Mouse (Mus musculus) erythroblast, embryonic 14.5 days (primary cell): ENCODE measurements around the gene 2210408I21Rik. TPM values are rescaled to one million over a fixed set of nuclear protein-coding genes. Genes with fewer than 3 reads are reported as not detected.

Source experiments
- H3K27me3 ChIP-seq: 2 replicates; pipeline ENCODE4 v1.6.1; 2012; ENCODE audit warnings: inconsistent platforms; ENCODE audit not compliant: control insufficient read depth
- H3K36me3 ChIP-seq: 2 replicates; pipeline ENCODE4 v1.6.1; 2012; ENCODE audit warnings: mild to moderate bottlenecking, inconsistent platforms; ENCODE audit not compliant: control insufficient read depth
- H3K4me1 ChIP-seq: 2 replicates; pipeline ENCODE4 v1.6.1; 2012; ENCODE audit warnings: inconsistent platforms; ENCODE audit not compliant: control insufficient read depth
- H3K4me3 ChIP-seq: replicated peaks from 2 replicates; pipeline ENCODE3; 2012; ENCODE audit warnings: moderate library complexity, mild to moderate bottlenecking, inconsistent platforms
- H3K9me3 ChIP-seq: 2 replicates; pipeline ENCODE4 v1.6.1; 2012; ENCODE audit warnings: low read length, inconsistent platforms, mixed read lengths; ENCODE audit not compliant: control insufficient read depth
- GATA1 ChIP-seq: IDR thresholded peaks from 2 replicates; pipeline ENCODE4 v1.6.1; 2012; ENCODE audit warnings: low read length, inconsistent platforms, mixed read lengths
- TAL1 ChIP-seq: IDR thresholded peaks from 3 replicates; pipeline ENCODE4 v1.6.1; 2012; ENCODE audit warnings: low read length, inconsistent platforms, mixed read lengths
- polyA plus RNA-seq: library from polyadenylated mRNA; stranded (reverse); fragments of >175 nt; gene quantifications from 2 replicates; pipeline ENCODE4 v1.2.3, GENCODE M21; 2012

The 2210408I21Rik gene
- polyA plus RNA-seq, 1 experiment = not detected

GRCm38 (mm10) chr13:77409804-77410203 lies 274.5 kb downstream of the 2210408I21Rik start:
- no peaks in the 10 kb centered on the region for H3K4me1 ChIP-seq
- no peak overlapping the region for H3K4me3 ChIP-seq
- no peak for TF ChIP-seq TAL1
- no peak for TF ChIP-seq GATA1
- no peaks in the 10 kb centered on the region for H3K36me3 ChIP-seq
- H3K27me3 ChIP-seq = no peaks in the 10 kb centered on the region
- H3K9me3 ChIP-seq = no peaks in the 10 kb centered on the region

- TF ChIP-seq GATA1 (no peak), TAL1 (no peak)
- no peaks in the 10 kb centered on the region for H3K36me3 ChIP-seq
- no peaks in the 10 kb centered on the region for H3K9me3 ChIP-seq
- H3K4me1 ChIP-seq = no peaks in the 10 kb centered on the region
- no peak overlapping the region for H3K4me3 ChIP-seq
- no peaks in the 10 kb centered on the region for H3K27me3 ChIP-seq
Observed at GRCm38 (mm10) chr13:77412829-77413228, 277.5 kb downstream of the 2210408I21Rik start.

GRCm38 (mm10) chr13:77450007-77450567 lies 314.7 kb downstream of the 2210408I21Rik start:
- Histone ChIP-seq H3K4me3 (no peak overlapping the region), H3K36me3 (no peaks in the 10 kb centered on the region), H3K27me3 (no peaks in the 10 kb centered on the region), H3K4me1 (no peaks in the 10 kb centered on the region), H3K9me3 (peaks cover 4% of the 10 kb centered on the region; the same call in 1 of the 2 replicates)
- TF ChIP-seq GATA1 (no peak), TAL1 (no peak)

- Histone ChIP-seq H3K4me3 (no peak overlapping the region), H3K27me3 (no peaks in the 10 kb centered on the region), H3K36me3 (no peaks in the 10 kb centered on the region), H3K9me3 (no peaks in the 10 kb centered on the region), H3K4me1 (no peaks in the 10 kb centered on the region)
- TF ChIP-seq TAL1 (no peak), GATA1 (no peak)
Observed at GRCm38 (mm10) chr13:77470093-77470621, 334.8 kb downstream of the 2210408I21Rik start.

- Histone ChIP-seq H3K36me3 (no peaks in the 10 kb centered on the region), H3K4me3 (no peak overlapping the region), H3K9me3 (no peaks in the 10 kb centered on the region), H3K4me1 (no peaks in the 10 kb centered on the region), H3K27me3 (no peaks in the 10 kb centered on the region)
- TF ChIP-seq GATA1 = no peak
- TF ChIP-seq TAL1 = no peak
Observed at GRCm38 (mm10) chr13:77476420-77476819, 341.1 kb downstream of the 2210408I21Rik start.

- no peaks in the 10 kb centered on the region for H3K9me3 ChIP-seq
- H3K36me3 ChIP-seq = no peaks in the 10 kb centered on the region
- H3K4me3 ChIP-seq = no peak overlapping the region
- no peaks in the 10 kb centered on the region for H3K4me1 ChIP-seq
- no peak for TF ChIP-seq TAL1
- TF ChIP-seq GATA1 = no peak
- H3K27me3 ChIP-seq = no peaks in the 10 kb centered on the region
Observed at GRCm38 (mm10) chr13:77478425-77479119, 343.2 kb downstream of the 2210408I21Rik start.

- Histone ChIP-seq H3K4me3 (no peak overlapping the region), H3K9me3 (no peaks in the 10 kb centered on the region), H3K4me1 (no peaks in the 10 kb centered on the region), H3K27me3 (no peaks in the 10 kb centered on the region), H3K36me3 (no peaks in the 10 kb centered on the region)
- no peak for TF ChIP-seq GATA1
- TF ChIP-seq TAL1 = no peak
Observed at GRCm38 (mm10) chr13:77489938-77490651, 354.8 kb downstream of the 2210408I21Rik start.

GRCm38 (mm10) chr13:77514046-77514445 lies 378.7 kb downstream of the 2210408I21Rik start:
- no peaks in the 10 kb centered on the region for H3K27me3 ChIP-seq
- no peak overlapping the region for H3K4me3 ChIP-seq
- H3K36me3 ChIP-seq = no peaks in the 10 kb centered on the region
- TF ChIP-seq GATA1 = no peak
- TF ChIP-seq TAL1 = no peak
- H3K4me1 ChIP-seq = no peaks in the 10 kb centered on the region
- H3K9me3 ChIP-seq = no peaks in the 10 kb centered on the region; the same call in 1 of the 2 replicates
